Mouse (Mus musculus) ES-Bruce4 (cell line): Measurements from ENCODE around the gene Cdhr3.

Experiments used
- CTCF ChIP-seq: IDR thresholded peaks from one replicate; pipeline ENCODE4 v1.8.1; 2011; ENCODE audit warnings: low read depth, low read length
- EP300 ChIP-seq: IDR thresholded peaks from 2 replicates; pipeline ENCODE4 v1.6.1; 2011; ENCODE audit warnings: low read depth, low read length; ENCODE audit not compliant: insufficient read depth
- POLR2A ChIP-seq: IDR thresholded peaks from one replicate; pipeline ENCODE4 v1.8.1; 2011; ENCODE audit warnings: low read length; ENCODE audit not compliant: insufficient read depth

DNA sequence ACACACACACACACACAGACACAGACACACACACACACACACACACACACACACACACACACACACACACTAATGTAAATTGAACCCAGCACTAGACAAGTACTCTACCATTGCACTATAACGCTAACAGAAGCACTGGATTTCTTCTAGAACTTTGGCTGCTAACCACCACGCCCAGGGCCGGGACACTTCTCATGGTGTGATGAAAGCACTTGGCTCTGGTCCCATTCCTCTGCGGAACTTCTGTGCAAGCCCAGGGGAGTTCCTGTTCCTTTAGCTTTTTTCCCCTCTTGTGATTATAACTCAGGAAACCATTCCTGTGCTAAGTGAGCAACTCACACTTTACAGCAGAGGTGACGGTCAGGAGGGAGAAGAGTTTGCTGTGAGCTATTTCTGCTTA lies 9.3 kb downstream of the Cdhr3 start:
- TF ChIP-seq CTCF (no peak), POLR2A (no peak), EP300 (no peak)
